Mouse (Mus musculus) ovary, postnatal 36 days (tissue): ENCODE data around the gene Cx3cl1.

Experiments
- DNase-seq: peaks from one replicate; pipeline ENCODE4 v3.0.0; 2022; ENCODE audit warnings: low spot score, mixed read lengths

Cx3cl1 gene

DNA sequence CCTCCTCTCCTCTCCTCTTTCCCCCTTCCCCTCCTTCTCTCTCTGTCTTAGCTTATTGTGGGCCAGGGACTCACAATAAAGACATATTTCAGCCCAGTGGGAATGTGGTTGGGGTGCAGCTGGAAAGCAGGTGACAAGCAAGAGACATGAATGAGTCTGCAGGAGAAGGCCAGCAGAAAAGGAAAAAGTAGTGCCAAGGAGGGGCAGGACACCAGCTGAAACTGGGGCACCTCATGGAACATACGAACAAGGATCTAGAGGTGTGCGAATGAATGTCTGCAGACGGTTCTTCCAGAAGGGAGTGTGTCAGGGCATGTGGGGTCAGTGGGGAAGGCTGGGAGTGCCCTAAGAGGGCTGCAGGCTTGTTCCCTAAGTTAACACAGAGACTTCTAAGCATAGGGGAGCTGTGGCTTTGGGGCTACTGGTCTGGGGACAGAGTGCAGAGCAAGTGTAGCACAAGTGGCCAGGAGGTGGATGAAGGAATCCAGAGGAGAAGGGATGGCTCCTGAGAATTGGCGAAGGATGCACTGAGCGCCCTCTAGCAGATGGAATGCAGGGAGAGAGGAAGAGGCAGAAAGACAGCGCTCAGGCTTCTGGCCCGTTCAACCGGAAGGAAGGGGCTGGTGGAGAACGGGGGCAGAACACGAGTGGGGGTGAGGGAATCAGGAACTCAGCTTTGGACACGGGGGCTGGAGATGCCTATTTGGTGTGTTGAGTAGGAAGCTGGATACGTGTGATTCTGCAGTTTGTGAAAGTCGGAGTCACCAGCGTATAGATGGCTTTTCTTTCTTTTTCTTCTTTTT is 29.7 kb downstream of the Cx3cl1 start:
- DNase-seq = no peak

DNA sequence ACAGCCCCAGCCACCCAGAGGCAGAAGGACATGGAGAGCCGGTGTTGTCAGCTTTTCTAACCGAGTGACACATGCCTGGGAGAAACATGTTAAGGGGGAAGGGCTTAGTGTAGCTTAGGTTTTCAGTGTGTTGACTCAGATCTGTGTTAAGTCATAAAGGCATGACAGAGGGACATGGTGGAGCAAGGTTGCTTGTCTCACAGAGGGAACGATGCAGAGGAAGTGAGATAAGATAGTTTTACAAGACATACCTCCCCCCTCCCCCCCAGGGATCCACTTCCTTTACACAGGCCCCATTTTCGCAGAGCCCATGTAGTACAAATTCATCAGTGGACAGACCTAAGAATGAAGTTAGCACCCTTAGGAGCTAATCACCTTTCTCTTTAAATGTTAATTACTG is 30.6 kb downstream of the Cx3cl1 start:
- DNase-seq = no peak

DNA sequence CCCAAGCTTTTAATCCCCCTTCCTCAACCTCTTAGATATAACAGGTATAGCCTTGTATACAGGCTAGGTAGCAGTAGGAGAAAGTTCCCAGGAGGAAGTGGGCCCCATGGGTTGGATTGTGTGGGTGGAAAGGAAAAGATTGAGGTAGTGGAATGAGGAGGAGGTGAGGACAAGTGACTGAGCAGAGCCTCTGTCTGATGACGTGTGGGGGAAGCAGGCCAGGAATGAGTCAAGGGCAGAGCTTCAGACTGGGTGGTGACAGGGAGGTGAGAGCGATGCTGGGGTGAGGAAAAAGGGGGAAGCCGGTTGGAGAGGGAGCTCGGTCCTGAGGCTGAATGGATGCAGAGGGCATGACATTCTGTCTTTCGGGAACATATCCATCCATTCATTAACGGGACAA is 31.7 kb downstream of the Cx3cl1 start:
- no peak for DNase-seq

DNA sequence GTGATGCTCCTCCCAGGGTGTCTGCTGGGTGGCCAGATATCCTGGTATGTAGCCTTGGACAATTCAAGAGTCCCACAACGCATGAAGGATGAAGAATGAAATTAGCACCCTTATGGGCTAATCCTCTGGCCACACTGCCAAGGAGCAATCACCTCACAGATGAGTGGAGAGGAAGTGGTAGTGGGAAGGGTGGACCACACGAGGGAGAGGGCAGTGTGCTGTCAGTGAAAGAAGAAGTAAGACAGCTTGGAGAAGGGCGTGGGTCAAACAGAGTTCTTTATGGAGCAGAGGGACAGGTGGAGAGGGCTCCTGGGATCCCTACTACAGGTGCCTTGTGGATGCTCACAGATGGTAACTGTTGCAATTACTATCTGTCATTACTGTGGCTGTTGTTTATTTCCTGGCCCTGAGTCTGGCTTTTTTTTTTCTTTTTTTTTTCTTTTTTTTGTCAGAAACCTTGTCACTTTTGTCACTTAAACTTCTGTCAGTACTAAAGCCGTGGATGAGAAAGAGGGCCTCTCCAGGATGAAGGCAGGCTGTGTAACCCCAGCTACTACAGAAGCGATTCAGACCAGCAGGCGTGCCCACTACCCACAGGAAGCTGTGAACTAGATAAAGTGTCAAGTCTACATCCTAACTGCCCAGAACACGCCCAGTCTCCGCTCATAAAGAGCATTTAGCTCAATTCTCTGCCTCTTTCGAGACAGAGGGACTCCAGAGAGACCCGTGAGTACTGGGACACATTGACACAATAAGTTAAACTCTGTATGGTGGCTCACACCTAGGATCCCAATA is 32.9 kb downstream of the Cx3cl1 start:
- no peak for DNase-seq

DNA sequence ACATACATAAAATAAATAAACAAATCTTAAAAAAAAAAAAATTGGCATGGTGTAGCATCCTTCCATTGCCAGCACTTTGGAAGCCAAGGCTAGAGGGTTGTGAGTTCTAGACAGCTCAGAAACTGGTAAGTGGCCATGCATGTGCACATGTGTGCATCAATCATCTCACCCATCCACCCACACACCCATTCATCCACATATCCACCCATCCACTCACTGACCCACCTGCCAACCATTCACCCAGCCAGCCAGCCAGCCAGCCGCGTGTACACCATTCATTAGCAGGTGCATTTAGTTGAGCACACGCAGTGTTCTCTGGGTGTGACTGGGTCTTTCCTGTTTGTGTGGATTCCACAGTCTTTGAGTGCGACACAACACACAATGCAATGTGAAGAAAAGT is 34.0 kb downstream of the Cx3cl1 start:
- DNase-seq = no peak

DNA sequence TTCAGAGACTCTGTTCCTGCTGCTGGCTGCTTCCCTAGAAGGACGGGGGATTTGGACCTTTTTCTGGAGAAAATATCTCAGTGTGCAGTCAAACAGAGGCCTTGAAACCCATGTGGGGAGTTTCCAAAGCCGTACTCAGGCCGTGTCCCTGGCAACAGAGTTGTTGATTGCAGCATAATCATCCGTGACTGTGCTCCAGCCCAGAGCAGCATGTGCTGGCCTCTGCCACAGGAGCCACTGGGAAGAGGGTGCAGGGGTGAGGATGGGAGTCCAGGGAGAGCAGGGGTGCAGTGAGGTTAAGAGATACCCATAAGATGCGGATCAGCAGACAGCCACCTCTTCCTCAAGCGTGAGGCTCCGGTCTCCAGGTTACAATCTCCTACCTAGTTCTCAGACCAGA is 35.7 kb downstream of the Cx3cl1 start:
- peak; percentile 58 for DNase-seq

DNA sequence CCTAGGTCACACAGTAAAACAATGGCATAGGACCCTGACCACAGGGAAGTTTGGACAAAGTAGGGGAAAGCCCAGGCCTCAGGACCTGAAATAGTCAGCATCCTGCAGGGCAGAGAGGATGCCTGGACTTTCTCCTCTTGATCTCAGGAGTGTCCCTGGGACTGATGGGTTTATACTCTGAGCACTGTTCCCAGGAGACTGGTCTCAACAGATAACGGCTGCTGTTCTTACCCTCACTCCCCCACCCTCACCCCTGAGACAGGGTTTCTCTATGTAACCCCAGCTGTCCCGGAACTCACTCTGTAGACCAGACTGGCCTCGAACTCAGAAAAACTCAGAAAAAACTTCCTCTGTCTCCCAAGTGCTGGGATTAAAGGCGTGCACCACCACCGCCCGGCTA is 36.6 kb downstream of the Cx3cl1 start:
- no peak for DNase-seq

DNA sequence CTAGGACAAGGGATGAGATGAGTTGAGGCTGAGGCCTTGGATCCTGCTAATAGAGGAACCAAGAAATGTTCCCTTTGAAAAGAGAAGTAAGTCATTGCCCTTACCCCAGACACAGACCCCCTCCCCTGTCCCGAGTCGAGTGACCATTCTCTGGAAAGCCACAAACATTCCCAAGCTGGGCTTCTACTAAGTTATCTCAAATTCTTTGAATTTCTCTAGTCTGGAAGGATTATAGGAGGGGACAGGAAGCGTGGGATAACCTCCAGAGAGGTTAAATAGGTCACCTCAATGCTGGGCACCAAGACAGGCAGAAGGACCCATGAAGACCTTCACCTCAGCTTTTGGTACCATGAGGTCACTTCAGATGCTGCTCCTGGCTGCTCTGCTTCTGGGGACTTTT is 38.3 kb downstream of the Cx3cl1 start, which contains the start of gene Ccl17:
Ccl17 (plus strand) TSS at position 301 of the 400 bp plus-strand sequence.
- DNase-seq = no peak

DNA sequence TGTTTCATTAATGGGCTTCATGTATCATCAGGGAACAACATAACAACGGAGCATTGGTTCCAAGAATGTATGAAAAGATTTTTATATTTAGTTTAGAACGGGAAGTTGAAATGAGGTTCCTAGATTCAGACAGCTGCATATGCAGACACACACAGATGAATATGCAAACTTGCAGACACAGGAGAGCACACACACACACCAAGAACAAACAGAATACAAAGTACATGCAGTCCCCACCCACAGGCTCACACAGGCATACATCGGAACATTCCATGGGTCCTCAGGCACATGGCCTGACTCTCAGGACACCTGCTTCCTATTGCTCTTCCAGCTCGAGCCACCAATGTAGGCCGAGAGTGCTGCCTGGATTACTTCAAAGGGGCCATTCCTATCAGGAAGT is 39.0 kb downstream of the Cx3cl1 start:
- DNase-seq = no peak

DNA sequence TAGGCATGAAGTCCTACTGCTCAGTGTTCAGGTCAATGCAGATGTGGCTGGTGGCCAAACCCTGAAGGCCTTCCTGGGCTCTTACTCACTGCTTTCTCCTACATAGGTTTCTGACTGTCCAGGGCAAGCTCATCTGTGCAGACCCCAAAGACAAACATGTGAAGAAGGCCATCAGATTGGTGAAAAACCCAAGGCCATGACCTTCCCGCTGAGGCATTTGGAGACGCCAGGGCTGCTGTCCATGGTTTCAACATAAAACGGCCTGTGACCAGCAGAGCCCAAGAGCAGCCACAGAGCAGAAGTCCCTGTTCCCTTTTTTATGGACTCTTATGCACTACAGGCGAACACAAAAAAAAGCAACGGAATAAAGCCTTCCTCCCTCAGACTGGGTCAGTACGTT is 39.8 kb downstream of the Cx3cl1 start:
- DNase-seq = peak; percentile 54

DNA sequence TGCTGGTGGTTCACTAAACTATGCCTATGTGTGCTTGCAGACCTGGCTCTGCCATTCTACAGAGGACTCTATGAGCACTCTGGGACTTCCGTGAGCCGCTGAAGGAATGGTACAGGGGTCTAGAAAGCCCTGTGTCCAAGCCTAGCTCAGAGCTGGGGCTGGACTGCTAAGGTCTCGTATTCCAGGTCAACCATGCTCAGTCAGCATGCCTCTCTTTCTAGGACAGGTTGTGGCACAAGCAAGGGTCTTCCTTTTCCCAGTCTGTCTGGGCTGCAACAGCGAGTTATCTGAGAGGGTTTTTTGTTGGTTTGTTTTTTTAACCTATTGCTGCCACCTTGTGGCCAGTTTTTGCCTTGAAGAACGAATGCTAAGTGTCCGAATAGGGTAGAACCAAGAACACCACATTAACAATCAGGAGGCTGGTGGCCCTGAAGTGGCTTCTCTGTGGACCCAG is 40.9 kb downstream of the Cx3cl1 start:
- peak; percentile 72 for DNase-seq

DNA sequence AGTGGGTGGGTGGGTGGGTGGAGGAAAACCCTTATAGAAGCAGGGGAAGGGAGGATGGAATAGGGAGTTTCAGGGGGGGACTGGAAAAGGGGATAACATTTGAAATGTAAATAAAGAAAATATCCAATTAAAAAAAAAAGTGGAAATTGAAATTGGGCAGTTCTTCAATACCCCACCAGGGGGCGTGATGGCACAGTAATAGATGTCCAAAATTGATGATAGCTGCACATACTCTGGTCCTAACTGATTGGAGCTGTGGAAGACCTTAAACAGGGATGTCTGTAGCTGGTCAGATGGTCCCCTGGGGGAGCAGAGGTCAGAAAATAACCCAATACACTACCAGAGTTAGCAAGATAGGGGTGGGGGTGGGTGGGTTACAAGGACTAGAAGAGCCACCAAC is 42.7 kb downstream of the Cx3cl1 start:
- DNase-seq = no peak

DNA sequence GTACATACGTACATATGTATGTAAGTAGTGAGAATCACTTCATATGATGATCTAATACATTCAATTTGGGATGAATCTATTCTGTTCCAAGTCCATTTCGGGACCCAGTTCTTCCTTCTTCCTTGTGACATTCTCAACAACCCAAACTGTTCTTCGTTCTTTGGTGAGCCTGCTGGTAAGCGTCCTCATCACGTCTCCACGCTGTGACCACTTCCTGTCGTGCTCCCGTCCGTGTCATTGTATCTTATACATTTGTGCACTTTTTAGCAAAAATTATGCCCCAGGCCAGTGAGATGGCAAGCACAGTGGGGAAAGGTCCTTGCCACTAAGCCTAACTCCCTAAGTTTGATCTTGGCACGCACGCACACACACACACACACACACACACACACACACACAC is 46.1 kb downstream of the Cx3cl1 start:
- no peak for DNase-seq

DNA sequence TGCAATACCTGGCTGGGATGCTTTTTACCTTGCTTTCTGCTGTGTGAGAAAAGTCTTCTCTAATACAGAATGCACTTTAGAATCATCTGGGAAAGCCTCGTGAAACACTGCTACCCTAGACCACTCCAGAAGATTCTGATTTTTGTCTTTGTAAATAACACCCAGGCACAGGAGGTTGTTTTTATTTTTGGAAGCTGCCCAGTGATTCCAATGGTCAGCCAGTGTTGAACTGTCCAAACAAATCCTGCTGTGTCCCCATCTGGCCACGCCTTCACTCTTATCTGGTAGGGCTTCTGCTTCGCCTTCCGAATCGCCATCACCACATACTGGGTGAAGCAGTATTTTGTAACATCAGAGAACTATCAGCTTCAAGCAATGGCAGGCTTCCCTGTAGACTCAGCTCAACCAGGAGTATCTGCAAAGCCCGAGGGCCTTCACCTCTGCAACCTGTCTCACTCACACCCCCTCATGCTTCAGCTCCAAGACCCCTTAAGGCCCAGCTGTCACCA is 47.9 kb downstream of the Cx3cl1 start:
- DNase-seq = no peak

DNA sequence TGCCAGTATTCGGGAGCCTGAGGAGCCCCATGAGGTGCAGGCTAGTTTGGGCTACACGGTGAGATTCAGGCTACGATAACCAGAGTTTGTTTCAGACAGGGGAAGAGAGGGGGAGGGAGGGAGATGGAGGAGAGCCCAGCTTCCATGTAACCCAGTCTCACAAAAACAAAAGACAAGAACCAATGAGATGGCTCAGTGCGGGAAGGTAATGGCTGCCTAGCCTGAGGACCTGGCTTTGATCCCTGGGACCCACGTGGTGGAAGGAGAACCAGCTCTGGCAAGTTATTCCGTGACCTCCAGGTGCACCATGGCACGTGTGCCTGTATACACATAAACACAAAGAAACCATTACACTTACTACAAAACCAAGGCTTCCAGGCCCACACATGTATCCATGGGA is 48.7 kb downstream of the Cx3cl1 start:
- DNase-seq = no peak

DNA sequence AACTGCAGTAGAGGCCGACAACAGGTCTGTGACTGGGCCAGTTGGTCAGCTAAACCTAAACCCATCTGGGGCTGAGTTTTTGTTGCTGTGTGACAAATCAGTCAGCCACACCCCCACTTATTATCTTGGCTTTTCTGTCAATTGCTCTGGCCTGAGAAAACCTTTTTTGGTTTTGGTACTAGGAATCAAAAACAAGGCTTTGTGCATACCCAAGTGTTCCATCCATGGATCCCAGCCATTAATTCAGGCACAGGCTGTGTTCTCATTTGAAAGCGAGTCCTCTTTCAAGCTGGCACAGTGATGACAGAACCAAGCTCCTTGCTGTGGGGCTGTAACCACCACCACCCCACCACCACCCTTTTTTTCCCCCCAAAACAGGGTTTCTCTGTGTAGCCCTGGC is 49.6 kb downstream of the Cx3cl1 start:
- no peak for DNase-seq

DNA sequence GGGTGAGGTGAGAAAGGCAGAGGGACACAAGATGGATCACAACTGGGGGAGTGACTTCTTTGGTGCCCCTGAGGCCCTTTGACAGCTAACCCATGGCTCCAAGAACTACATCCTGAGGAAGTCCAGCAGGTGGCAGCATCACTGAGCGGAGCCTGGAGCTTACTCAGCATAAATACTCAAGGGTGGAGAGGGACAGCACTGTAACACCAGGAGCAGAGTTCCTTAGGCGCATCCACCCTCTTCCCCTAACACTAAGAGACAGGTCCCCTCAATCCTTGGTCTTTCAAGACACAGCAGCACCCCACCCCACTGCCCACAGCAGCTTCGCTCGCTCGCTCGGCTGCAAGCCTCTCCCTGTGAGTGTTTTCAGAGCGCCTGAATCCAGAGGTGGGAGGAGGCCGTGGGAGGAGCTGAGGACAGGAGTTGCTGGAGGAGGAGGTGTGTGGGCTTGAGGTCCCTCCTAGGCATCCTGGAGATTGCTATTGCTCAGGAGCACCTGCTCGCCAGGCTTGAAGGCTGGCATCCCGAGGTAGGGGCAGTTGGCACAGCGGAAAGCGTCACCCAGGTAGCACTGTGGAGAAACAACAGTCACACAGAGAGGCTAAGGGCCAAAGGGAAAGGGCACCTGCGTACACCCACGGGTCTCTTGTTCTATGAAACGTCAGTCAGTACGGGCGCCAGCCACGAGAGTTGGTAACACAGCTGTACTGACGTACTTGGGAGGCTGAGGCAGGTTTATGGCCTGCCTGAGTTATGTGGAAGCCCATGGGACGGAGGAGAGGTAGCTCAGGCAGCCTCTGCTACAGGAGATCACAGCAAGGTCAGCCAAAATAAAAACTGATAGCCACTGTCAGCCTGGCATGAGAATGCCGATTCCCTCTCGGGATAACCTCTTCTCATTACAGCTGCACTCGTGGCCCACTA is 51.1 kb downstream of the Cx3cl1 start:
- peak; percentile 68 for DNase-seq

DNA sequence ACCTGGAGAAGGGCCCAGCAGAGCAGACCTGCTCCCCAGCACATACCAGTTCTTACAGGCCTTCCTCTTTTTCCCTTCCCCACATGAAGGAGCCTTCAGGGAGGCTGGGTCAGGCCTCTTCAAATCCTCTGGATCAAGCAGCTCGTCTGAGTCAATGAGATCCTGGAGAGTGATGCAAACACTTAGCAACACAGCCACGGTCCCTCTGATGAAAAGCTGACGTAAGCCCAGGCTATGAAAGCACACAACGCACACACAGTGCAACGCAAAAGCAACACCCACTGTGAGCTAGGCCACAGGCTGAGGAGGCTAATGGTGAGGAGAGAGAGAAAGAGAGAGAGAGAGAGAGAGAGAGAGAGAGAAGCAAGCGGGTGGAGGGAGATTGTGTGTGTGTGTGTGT is 53.4 kb downstream of the Cx3cl1 start:
- no peak for DNase-seq

DNA sequence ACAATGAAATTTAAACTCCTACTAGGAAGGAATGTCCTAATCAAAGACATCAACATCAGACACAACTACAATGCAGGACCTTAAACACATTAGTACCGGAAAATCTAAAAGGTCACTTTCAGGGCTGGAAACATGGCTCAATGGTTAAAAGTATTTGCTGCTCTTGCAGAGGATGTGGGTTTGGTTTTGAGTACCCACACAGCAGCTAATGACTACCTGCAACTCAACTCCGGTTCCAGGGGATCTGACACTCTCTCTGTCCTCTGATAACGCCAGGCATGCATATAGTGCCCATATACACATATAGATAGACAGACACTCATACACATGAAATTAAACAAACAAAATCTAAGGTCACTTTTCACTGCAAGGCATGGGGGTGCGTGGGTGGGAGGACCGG is 54.4 kb downstream of the Cx3cl1 start:
- no peak for DNase-seq

DNA sequence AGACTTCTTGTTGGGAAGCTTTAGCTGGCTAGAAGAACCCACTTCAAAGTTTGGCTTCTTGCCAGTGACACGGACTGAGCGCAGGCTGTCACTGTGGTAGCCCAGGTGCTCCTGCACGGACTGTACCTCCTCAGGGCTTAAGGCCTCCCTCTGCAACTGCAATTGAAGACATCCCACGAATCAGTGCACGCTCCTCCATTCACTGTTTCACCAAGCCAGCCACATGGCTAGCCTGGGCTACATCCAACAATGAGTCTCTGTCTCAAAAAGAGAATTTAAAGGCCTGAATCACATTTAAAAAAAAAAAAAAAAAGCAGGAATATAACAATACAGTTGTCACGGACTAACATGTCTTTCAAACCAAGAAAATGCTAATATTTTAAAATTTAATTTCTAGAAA is 56.5 kb downstream of the Cx3cl1 start:
- DNase-seq = no peak
